Mouse (Mus musculus) left cerebral cortex, adult 11 months (tissue): Measurements from ENCODE around the gene Spo11.

Experiments
- DNase-seq: peaks from one replicate; pipeline ENCODE4 v3.0.0; 2022; ENCODE audit warnings: low spot score

The Spo11 gene

GRCm38 (mm10) chr2:173010220-173010717 is 32.8 kb downstream of the Spo11 start:
- no peak for DNase-seq

DNA sequence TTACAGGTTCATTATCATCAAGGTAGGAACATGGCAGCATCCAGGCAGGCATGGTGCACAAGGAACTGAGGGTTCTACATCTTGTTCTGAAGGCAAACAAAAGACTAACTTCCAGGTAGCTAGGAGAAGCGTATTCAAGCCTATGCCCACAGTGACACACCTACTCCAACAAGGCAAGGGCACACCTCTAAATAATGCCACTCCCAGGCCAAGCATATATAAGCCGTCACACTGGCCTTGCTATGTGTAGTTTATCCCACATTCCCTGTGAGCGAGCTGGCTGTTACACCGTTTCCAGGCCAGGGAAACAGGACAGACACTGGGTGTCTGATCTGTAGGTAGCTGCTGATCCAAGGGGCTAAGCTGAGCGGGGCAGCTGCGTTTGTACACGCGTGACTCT is 33.9 kb downstream of the Spo11 start:
- no peak for DNase-seq

DNA sequence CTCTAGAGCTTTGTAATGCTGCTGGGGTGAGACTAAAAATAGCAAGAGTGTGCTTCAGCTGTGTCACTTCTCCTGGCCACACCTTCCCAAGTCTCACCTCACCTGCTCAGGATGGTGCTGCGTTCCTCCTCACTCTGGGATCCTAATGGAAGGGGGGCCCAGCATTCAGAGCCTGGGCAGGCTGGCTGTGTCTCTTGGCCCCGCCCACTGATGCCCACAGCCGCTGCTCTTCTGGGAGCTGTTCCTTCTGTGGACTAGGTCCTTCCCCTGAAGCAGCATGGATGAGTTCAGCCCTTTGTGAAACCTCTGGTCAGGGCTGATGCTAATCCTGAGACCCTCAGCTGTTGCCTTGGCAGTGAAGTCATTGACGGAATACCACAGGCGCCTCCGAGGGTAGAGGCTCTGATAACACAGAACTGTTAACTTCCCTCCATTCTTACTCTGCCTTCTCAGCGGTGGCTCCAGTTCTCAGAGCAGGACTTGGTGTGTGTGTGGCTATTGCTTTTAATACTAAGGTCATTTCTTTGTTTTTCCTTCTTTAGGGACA is 37.3 kb downstream of the Spo11 start:
- DNase-seq, result no peak

DNA sequence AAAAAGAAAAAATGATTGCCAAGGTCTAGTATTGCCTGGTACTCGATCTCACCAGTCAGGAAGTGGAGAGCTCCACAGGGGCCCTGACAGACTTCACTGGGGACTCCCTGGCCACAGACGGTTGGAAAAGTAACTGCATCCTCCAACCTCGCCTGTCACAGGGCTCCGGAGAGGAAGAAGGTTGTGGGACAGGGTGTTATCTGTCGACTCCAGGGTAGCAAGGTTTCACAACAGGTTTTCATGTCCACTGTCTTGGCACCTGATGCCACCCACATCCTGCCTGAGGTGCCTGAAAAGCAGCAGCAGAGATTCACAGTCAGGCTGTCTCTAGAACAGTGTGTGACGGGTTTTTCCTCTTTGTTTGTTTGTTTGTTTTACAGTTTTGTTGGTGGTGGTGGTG is 40.4 kb downstream of the Spo11 start:
- DNase-seq, result no peak

DNA sequence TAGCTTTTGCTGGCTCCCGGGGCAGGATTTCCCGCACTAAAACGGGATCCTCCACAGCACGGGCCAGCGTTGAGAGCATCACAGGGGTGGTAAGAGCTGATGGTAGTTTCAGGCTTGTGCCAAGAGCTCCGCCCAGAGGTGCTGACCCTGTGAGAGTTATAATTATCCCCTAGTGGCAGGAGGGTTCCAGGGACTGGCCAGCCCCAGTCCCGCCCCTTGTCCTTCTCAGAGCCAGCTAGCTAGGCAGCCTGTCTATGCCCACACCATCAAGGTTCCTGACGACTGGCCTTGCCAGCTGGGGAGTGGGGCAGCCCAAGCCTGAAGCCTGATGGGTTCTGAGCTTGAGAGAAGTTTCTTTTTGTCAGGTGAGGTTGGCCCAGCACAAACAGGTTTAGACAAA is 41.1 kb downstream of the Spo11 start:
- no peak for DNase-seq

- no peak for DNase-seq
These were observed 41.8 kb downstream of the Spo11 start for GRCm38 (mm10) chr2:173019322-173019721.

GRCm38 (mm10) chr2:173019790-173020189 is 42.3 kb downstream of the Spo11 start:
- DNase-seq, result peak; percentile 68

DNA sequence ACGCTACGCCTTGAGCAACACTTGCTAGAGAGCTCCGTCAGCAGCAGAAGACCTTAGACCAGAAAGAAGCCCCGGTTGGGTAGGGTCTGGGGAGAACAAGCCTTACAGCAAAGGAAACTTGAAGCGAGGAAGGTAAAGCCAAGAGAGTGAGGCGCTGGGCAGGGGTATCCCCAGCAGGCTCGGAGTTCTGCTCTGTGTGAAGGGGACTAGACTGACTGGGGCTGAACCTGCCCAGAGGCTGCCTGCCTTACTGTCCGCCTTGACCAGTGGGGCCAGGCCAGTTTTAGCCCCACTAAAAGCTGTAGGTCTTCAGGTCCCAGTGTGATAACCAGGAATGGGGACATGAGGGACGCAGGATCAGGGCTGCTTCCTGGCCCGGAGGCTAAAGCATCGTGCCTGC is 42.9 kb downstream of the Spo11 start, which contains the start of gene Rbm38:
Gene Rbm38, plus strand, starts transcription at position 69 of the 400 bp plus-strand sequence.
- no peak for DNase-seq

DNA sequence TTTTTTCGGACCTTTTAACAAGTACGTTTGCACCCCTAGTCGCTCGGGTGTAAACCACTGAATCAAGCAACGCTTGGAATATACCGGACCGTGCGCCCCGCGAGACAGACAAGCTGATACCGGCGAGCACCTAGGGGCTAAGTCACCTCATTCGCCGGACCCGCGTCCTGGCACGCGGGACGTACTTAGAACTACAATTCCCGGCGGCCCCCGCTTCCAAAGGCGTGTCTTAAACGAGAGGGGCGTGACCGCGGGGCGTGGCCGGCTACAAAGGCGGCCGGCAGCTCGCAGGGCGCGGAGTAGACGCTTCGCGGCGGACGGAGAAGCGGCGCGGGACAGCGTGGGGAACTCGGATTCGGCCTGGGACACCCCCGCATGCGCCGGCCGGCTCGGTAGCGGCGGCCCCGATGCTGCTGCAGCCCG is 44.1 kb downstream of the Spo11 start:
- DNase-seq, result peak; percentile 85

DNA sequence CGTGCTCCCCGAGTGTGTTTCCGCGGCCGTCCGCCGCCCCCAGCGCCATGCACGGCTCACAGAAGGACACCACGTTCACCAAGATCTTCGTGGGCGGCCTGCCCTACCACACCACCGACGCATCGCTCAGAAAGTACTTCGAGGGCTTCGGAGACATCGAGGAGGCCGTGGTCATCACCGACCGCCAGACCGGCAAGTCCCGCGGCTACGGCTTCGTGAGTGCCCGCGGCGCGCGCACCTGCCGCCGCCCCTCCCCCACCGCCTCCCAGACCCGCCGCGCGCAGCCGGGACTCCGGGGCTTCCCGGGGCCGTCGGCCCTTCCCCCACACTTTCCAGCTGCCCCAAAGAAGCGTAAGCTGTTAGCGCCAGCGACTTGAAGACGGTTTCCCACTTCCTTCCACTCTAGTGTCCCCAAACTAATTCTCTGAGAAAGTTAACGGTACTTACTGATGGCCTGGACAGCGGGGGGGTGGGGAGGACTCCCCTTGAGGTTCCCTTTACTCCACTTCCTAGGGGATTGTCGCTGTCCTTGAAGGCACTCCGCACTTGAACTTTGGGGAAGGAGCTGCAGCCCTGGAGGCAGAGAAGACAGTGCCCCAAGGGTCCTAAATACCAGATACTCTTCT is 44.7 kb downstream of the Spo11 start:
- no peak for DNase-seq

- no peak for DNase-seq
These were observed 45.3 kb downstream of the Spo11 start for GRCm38 (mm10) chr2:173022813-173023212.

DNA sequence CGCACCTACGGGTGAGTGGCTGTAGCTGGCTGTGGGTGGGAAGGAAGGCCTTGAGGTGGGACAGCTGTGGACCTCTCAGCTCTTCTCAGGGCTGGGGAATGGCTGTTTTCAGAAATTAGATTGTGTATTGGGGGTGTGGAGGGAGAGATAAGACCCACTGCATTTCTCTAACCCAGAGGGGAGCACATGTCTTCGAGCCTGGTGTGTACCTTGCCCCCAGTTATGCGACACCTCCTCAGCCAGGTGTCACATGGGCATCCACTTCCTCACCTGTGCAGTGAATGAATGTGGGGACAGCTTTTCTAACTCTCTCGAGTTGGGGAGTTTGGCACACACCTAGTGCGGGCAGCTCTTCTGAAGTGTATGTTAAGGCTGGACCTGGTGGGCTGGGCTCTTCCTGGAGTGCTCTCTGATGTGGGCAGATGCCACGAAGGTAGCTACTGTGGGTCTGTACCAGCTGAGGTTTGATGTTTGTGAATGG is 45.9 kb downstream of the Spo11 start:
- no peak for DNase-seq

DNA sequence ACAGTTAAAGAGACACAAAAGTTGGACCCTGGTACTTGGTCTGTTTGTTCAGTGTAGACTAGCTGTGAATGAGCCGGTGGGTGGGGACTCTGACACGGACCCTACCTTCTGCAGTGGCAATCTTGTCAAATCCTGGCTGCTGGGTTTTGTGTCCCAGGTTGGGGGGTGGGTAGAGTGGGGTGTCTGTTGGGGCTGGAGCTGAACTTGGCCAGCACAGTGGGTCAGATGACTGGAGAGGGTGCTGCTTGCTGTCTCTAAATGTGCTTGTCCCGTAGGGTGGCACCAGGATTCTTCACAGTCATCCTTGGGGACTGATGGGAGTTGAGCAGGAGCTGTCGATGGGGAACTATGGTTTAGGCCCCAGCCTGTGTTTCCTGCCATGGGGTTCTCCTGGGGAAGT is 46.5 kb downstream of the Spo11 start:
- DNase-seq, result no peak

DNA sequence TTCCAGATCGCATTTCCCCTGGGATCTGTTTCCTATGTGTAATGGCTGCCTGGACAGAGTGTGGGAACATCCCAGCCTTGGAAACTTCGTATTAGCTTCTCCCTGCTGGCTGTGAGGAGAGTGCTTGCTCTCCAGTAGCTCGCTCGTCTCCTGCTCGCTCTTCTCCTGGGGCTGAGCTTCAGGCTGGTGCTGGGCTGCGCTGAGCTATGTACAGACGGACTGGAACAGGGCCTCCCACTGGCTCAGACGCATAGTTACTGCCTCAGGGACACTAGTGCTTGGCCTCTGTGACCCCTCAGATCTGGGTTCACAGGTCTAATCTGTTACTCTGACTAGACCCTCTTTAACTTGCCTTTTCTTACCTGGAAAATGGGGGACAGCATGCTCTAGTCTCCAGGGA is 46.9 kb downstream of the Spo11 start:
- no peak for DNase-seq

DNA sequence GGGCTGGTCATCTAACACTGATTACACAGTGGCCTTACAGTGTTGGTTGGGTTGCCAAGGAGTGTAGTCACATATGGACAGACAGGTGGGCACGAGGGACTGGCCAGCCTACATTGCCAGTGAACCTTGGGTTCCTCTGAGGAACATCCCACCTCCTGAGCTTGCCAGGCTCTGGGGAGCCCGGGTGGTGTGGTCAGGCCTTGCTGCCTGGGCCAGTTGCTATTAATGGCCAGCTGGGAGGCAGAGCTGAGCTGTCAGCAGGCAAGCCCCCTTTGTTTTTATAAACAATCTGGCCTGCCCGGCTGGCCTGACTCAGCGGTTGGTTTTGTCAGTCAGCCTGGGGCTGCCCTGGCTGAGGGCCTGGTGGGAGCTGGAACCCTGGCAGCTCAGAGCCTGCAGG is 47.4 kb downstream of the Spo11 start:
- DNase-seq, result no peak

DNA sequence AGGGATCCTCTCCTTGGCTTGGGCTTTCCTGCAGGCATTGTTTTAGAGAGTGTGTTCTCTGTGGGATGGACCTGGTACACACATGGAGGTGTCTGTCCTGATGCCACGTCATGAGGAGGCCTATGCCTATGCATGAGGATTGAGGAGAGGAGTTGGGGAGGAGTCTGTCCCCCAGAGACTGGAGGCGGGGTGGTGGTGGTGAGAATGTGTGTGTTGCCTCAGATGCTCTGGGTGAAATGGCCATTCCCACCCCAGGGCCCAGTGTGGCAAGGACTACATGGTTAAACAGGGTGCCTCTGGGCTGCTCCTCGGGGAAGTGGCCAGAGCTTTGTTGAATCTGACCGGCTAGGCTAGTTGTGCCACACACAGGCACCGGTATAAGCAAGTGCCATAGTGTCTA is 48.8 kb downstream of the Spo11 start:
- DNase-seq, result no peak

- no peak for DNase-seq
These were observed 49.2 kb downstream of the Spo11 start for GRCm38 (mm10) chr2:173026688-173027131.

DNA sequence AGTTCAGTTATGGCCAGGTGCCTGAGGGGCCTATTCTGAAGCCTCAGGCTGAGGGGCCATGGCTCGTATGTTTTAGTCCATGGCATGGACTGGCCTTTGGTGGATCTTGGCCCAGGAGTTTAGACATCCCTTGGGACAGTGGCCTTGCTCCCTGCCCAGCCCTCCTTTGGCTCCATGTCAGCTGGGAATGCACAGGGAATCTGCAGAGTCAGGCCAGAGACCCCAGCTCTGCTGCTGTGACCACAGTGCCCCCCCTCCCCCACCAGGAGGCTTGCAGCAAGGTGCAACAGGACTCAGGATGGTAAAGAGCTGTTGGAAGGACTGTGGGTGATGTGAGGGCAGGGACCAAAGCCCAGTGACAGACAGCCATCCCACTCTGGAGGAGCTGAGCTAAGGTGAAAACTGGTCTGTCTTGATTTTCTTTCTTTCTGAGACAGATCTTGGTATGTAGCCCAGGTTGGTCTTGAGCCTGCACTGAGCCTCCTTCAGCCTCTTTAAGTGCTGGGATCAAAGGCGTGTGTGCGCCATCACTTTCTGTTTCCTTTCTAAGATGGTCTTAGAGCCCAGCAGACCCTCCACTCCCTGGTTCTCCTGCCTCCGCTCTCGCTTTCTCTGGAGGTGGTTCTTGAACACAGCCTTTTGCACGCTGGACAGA is 49.8 kb downstream of the Spo11 start:
- DNase-seq, result no peak

DNA sequence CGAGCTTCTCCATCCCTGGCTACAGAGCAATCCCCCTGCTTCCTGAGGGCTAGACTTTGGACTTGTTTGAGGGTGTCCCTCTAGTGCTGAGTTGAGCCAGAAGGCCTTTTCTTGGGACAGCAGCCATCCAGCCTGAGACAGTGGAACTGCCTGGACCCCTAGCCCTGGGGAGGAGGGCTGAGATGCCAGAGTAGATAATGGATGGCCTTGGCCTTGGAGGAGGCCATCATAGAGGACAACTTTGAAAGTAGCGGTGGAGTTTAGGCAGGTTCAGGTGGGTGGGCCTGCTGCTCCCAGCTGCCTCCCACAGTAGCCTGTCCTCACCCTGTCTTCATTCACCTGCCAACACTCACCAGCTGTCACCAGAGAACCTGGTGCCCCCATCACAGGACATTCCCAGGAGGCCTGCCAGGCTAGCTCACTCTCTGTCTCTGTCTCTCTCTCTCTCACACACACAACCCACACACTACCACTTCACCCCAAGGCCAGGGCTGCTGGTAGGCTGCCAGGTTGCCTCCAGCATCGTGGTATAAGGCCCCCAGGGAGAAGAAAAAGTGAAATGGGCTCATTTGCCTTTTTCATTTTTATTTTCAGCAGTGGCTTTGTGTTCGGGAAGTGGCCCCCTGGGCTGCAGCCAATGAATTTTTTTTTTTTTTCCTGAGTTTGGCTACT is 50.5 kb downstream of the Spo11 start:
- no peak for DNase-seq

DNA sequence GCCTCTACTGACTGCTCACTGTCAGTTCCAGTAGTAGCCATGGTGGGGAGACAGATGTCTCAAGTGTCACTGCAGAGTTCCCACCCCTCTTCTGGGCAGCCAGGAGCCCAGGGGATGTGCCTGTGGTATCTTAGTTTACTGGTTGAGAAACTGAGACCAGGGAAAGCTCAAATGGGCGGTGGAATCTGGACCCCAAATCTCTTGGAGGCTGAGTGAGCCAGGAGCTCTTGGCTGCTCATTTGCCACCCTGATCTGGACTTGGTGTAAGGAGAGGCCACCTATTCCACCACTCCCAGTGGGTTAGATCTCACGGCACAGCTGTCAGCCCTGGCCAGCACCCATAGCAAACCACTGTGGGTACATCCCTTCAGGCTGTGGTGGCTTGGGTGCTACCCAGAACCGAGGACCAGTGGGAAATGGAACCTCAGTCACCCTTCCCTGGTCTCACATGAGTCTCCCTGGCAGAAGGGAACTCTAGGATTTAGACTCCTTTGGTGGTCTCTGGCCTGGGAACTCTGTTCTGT is 51.1 kb downstream of the Spo11 start:
- no peak for DNase-seq

DNA sequence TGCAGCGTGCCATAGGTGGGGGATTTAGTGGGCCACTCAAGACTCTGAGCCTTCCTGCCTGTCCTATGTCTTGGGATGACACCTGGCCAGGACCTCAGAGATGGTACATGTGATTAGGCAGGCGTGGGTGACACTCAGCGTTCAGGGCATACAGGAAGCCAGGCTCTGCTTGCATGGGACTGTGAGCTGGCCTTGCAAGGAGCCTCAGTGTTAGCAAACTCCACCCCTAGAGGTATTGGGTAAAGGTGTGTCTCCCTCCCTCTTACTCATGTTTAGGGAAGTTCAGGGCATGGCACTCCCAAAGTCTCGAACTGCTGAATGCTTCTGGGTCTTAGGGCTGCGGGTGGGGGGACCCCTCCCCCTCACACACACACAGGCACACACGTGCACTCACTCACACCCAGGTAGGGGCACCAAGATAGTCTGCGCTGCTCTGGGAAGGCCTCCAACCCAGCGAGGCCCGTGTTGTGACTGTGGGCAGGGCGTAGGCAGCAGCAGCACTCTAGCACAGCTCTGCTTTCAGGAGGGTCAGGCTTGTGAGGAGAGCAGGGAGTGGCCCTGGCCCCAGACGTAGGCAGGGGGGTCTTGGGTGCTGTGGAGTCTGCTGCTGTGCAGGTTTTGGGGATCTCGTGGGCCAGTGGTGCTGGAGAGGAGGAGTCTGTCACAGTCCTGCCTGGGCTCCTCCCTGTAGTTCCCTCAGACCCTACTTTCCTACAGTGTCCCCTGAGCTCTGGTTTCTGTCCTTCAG is 53.3 kb downstream of the Spo11 start:
- DNase-seq, result no peak

GRCm38 (mm10) chr2:173033531-173033930 is 56.0 kb downstream of the Spo11 start:
- no peak for DNase-seq
